Mouse (Mus musculus) thymus, adult 18-20 months (tissue): ENCODE measurements around the gene Kcnk15.

Source experiments
- DNase-seq, 2 experiments: peaks; one replicate each; pipeline ENCODE4 v3.0.0; 2022; ENCODE audit warnings: mixed read lengths in 2 of 2

The Kcnk15 gene

GRCm38 (mm10) chr2:163876830-163877498, 23.5 kb downstream of the Kcnk15 start:
- no peak for DNase-seq

GRCm38 (mm10) chr2:163880891-163881290, 27.4 kb downstream of the Kcnk15 start:
- DNase-seq = no peak

DNA sequence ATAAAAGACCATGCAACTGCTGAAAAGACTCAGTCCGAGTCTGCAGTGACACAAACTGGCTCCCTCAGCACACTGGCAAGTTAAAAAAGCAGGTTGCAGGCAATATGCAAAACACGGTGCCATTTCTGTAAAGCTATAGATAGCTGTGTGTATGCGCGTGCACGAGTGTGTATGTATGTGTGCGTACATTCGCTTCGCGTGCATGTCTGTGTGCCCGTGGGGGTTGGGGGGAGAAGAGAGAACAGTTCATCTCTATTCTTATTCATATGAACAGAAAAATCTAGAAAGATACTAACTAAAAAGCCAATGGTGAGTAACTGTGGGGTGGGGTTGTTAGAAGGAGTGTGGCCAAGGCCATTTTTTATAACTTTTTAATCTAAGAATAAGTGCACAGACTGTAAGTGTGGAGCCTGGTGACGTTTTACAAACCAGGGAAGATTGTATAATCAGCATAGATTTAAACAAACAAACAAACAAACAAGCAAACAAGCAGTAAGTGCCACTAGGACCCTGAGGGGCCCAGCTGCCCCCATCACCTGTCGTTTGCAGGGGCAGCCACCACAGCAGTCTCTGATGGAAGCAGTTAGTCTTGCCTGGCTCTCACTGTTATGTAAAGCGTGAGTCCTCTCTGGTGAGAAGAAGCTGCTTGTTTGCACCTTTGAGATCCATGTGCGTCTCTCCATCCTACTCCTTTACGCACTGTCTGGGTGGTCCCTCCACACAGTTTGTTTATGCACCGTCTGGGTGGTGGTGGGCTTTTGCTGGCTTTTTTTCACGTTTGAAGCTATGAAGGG, 29.6 kb downstream of the Kcnk15 start:
- DNase-seq = no peak

DNA sequence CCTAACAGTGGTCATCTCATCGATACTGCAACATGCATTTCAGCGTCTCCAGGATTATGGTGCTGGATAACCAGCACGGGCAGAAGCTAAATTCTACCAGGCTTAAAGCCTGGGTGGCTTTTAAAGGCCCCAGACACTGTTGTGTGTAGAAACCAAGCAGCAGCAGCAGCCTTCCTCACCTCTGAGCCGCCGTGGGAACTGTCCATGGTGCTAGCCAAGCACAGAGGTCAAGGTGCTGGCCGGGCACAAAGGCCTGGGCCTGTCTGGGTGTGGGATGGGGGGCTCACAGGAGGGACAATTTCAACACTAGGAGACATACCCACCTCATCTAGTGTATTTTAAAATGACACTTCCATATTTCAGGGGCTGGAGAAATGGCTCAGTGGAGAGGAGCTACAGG, 36.0 kb downstream of the Kcnk15 start:
- DNase-seq = no peak

DNA sequence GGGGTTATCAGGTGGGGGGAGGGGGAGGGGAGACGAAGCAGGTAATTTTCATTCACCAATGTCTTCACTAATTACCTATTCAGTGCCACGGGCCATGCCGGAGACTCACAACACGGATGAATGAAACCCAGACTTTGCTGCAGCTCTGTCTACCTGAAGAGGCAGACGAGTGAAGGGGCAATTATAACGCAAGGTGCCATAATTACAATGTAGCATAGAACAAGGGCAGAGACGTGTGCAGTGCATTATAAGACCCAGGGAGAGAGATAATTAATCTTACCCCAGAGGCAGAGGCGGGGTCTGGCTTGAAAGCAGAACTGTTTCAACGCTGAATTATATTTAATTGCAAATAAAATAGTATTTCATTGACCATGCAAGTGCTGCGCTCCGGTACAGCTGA, 37.1 kb downstream of the Kcnk15 start:
- DNase-seq = no peak

DNA sequence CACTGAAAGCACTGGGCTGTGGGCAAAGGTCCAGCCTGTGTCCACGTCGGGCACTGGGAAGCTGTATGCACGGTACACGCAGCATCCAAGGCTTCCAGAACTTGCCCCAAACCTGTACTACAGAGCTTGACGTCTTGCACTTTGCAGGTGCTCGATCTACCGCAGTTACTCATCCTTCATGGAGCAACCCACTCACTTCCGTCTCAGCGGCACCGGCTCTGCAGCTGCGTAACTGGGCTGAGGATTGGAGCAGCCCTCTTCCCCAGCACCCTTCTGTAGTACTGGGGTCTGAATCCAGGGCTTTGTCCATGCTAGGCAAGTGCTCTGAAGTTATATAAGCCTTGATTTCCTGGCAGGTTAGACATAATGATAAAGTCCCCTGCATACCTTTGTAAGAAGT, 37.8 kb downstream of the Kcnk15 start:
- DNase-seq = no peak

DNA sequence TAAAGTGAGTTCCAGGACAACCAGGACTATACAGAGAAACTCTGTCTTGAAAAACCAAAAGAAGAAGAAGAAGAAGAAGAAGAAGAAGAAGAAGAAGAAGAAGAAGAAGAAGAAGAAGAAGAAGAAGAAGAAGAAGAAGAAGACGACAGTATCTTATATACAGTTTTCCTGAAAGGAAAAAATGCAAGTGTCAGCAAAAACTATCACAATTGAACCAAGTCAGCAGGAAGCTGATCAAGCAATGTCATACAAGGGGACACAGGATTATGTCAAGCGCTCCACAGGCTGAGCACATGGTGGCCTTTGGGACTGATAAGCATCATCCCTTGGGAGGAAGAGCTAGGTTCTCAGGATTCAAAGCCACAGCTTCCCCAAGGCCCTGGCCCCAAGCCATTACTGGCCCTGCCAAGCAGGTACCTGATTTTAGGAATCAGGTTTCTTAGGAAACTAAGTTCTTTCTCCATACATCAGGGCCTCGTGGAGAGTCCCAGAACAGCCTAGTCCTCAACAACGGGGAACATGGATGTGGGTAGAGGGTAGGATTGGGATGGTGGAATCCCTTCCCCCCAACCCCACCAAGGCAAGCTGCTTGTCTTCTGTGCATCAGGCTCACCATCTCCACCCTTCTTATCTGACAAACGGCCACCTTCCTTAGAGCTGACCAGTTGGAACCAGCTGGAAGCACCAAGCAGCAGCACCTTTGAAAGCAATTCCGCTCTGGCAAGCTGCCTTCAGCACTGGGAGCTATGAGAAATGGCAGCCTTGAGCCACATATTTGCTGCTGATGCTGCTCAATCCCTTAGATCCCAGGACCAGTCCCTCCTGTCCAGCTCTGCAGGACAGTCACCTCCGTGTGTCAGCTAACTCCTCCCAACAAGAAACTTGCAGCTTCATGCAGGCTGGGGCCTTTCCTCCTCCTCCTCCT, 40.3 kb downstream of the Kcnk15 start:
- DNase-seq = no peak

DNA sequence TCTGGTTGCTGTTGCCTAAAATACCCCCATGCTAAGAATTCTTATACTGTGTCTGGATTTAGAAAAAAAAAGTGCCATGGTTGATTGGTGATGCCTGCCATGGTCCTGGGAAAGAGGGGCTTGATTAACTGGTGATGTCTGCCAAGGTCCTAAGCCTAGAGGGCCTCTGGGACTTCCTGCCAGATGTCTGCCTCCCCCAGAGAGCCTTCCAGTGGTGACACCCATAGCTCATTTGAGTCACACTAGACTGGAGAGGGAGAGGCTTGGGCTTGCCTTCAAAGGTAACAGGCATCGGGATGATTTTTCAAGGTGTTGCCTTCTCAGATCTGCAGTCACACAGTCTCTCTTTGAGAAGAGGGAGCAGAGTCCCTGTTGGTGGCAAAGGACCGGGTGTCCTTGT, 41.7 kb downstream of the Kcnk15 start:
- DNase-seq = no peak

GRCm38 (mm10) chr2:163897026-163897425, 43.6 kb downstream of the Kcnk15 start:
- DNase-seq = no peak

GRCm38 (mm10) chr2:163897988-163898535, 44.6 kb downstream of the Kcnk15 start:
- no peak for DNase-seq

GRCm38 (mm10) chr2:163899910-163900411, 46.5 kb downstream of the Kcnk15 start:
- DNase-seq = no peak

GRCm38 (mm10) chr2:163901043-163901442, 47.6 kb downstream of the Kcnk15 start:
- DNase-seq = no peak

GRCm38 (mm10) chr2:163902448-163902847, 49.0 kb downstream of the Kcnk15 start:
- no peak for DNase-seq

DNA sequence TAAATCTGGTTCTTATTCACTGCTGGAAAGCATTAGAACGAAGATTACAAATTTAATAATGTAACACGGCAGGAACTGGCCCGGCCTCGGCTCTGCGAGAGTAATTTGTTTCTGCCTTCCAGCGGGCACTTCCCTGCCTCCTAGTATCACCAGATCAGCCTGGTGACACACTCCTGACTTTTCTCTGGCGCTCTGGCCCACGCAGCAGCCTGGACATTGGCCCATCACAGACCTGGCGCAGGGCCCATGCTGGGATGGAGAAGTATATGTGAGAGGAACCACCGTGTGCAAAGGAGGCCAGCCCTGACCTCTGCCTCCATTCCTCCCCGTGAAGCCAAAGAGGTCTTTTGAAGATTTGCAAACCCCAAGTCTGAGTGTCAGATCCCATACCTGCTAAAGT, 50.0 kb downstream of the Kcnk15 start:
- no peak for DNase-seq

GRCm38 (mm10) chr2:163904323-163904722, 50.9 kb downstream of the Kcnk15 start:
- DNase-seq = no peak

GRCm38 (mm10) chr2:163907131-163907530, 53.7 kb downstream of the Kcnk15 start:
- DNase-seq = no peak
